Mouse (Mus musculus): ENCODE data around the gene Olfr18.
A peak's percentile ranks its signal among the peaks of the same experiment; 100 is the strongest.
"Not testable (repeated sequence)": the region's sequence is repeated elsewhere in the genome, so short reads cannot be mapped to it uniquely, and the experiment has no call there.

Gene Olfr18

GRCm38 (mm10) chr9:20335994-20336393, at the start of gene Olfr18:
Olfr18 (minus strand) TSS chr9:20336094.
- no peak for DNase-seq (ENCODE audit: low spot score in 2 of 2)

GRCm38 (mm10) chr9:20385343-20385703, 49.4 kb upstream of the Olfr18 start:
- peak in 1 of 2 experiments; percentile 3 for DNase-seq (ENCODE audit: low spot score in 2 of 2)

GRCm38 (mm10) chr9:20384532-20385342, 48.8 kb upstream of the Olfr18 start, which contains the start of gene Zfp560:
Zfp560 (minus strand) TSS chr9:20385177.
- peak; percentile 85 to 89 for DNase-seq (ENCODE audit: low spot score in 2 of 2)

- DNase-seq (ENCODE audit: low spot score in 2 of 2): no peak
Measured at GRCm38 (mm10) chr9:20383659-20384058, 47.8 kb upstream of the Olfr18 start.

- no peak for DNase-seq (ENCODE audit: low spot score in 2 of 2)
Measured at GRCm38 (mm10) chr9:20374712-20375111, 38.8 kb upstream of the Olfr18 start.

- no peak for DNase-seq (ENCODE audit: low spot score in 2 of 2)
Measured at GRCm38 (mm10) chr9:20367311-20367710, 31.4 kb upstream of the Olfr18 start.

- no peak for DNase-seq (ENCODE audit: low spot score in 2 of 2)
Measured at GRCm38 (mm10) chr9:20348501-20348900, 12.6 kb upstream of the Olfr18 start.

GRCm38 (mm10) chr9:20298232-20298631, 37.7 kb downstream of the Olfr18 start, which contains the start of gene Olfr873:
Olfr873 (plus strand) TSS chr9:20298532.
- no peak for DNase-seq (ENCODE audit: low spot score in 2 of 2)

GRCm38 (mm10) chr9:20295562-20295961, 40.3 kb downstream of the Olfr18 start:
- DNase-seq (ENCODE audit: low spot score in 2 of 2): not testable (repeated sequence)

- DNase-seq (ENCODE audit: low spot score in 2 of 2): no peak
Measured at GRCm38 (mm10) chr9:20282051-20282450, 53.8 kb downstream of the Olfr18 start, which contains the start of gene Olfr39. Olfr39 (plus strand) TSS chr9:20282351.
